Mouse (Mus musculus) large intestine, adult 2 months (tissue): ENCODE measurements around the gene Prrxl1. TPM values are rescaled to one million over a fixed set of nuclear protein-coding genes. Genes with fewer than 3 reads are reported as not detected.

Experiments used
- DNase-seq: peaks from one replicate; pipeline ENCODE4 v3.0.0-alpha.2; 2012; ENCODE audit warnings: low read depth, low spot score
- WGBS: fragments of 180-500 bp; shearing (Covaris S2); methylation state at CpG from one replicate; pipeline ENCODE4 v1.1.7; 2018; 5-methylcytosine and 5-hydroxymethylcytosine counted together
- polyA plus RNA-seq: library from polyadenylated mRNA; depleted of rRNA; stranded (reverse); fragments of >200 nt; gene quantifications from 2 replicates; pipeline ENCODE4 v1.2.3, GENCODE M21; 2012; rRNA removed

Gene Prrxl1
- polyA plus RNA-seq, 1 experiment: not detected

- 74% methylated on average over 3 of the region's 3 CpGs for WGBS
- DNase-seq: no peak
Measured at GRCm38 (mm10) chr14:32698556-32698955, 99.3 kb downstream of the Prrxl1 start.

Other genes starting within 250 kb of the Prrxl1 start
- not detected in 2 replicates for gene 1700024G13Rik, start 211.0 kb upstream of the Prrxl1 start, polyA plus RNA-seq
- gene Slc18a3, start 134.6 kb upstream of the Prrxl1 start, polyA plus RNA-seq: 0.85 and 1.1 TPM in 2 replicates
- gene Chat, start 133.4 kb upstream of the Prrxl1 start, polyA plus RNA-seq: 0.60 and 0.74 TPM in 2 replicates
- gene Ercc6, start 85.9 kb upstream of the Prrxl1 start, polyA plus RNA-seq: 3.2 and 6.4 TPM in 2 replicates
- gene 3425401B19Rik, start 85.9 kb downstream of the Prrxl1 start, polyA plus RNA-seq: 0.04 and 0.10 TPM in 2 replicates
- 1.2 and 2.4 TPM in 2 replicates for gene Tmem273, start 186.6 kb downstream of the Prrxl1 start, polyA plus RNA-seq
- gene Fam170b, start 234.6 kb downstream of the Prrxl1 start, polyA plus RNA-seq: not detected in 2 replicates